Mouse (Mus musculus) brain, embryonic 14.5 days (tissue): ENCODE data around the gene Nol3.

Experiments used
- CTCF ChIP-seq: fragments of 200-500 bp; IDR thresholded peaks from 2 replicates; pipeline ENCODE4 v1.5.1; 2012; ENCODE audit warnings: inconsistent platforms, mild to moderate bottlenecking, moderate library complexity, borderline replicate concordance; ENCODE audit not compliant: insufficient read depth, insufficient read length; ENCODE audit errors: extremely low read depth
- POLR2A ChIP-seq: fragments of 200-500 bp; IDR thresholded peaks from 2 replicates; pipeline ENCODE4 v1.6.1; 2012; ENCODE audit warnings: mild to moderate bottlenecking, inconsistent platforms, borderline replicate concordance; ENCODE audit not compliant: poor library complexity, insufficient read depth, insufficient read length, severe bottlenecking; ENCODE audit errors: extremely low read depth

DNA sequence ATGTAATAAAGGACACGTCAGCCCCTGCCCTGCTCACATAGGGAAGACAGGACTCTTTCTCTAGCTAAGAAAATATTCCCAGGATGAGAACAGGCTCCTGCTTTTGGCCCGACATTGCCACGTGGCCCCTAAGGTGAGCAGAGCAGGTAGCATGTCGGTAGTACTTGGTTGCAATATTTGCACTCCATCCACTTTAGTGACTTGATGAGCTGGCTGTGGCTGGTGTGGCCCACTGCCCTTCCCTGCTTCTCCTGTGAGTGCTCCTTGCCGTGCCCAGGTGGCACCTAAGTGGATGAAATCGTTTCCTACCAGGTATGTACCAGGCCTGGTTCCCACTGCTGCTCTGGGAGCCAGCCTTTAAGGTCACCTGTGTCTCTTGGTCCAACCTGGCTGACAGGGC lies 24.0 kb upstream of the Nol3 start:
- no peak for TF ChIP-seq CTCF
- TF ChIP-seq POLR2A, result no peak
